12 mouse cellular contexts compared by ENCODE assay signal in genomic region chr1:50035261-50035660, GRCm38 (mm10).
"Had no signal": no experiment of that assay in that cellular context is flagged by ENCODE, and none has a peak within 500 bp of the region (broad histone marks: within the 10 kb centered on the region; RNA-seq: fewer than 3 reads in every experiment).

No protein-coding gene starts in this region.

- DNase-seq: kidney, postnatal 14 days; kidney, postnatal 4 days; liver; lung, adult 18-20 months; lung, postnatal 10 days; lung, postnatal 36 days; thymus, adult 2 months; thymus, postnatal 14 days; thymus, postnatal 4 days had no signal

- ATAC-seq: liver, embryonic 12.5 days; midbrain, embryonic 13.5 days; midbrain, embryonic 16.5 days had no signal
